Comparison of ENCODE assay signal across 9 mouse cellular contexts in the genomic region with DNA sequence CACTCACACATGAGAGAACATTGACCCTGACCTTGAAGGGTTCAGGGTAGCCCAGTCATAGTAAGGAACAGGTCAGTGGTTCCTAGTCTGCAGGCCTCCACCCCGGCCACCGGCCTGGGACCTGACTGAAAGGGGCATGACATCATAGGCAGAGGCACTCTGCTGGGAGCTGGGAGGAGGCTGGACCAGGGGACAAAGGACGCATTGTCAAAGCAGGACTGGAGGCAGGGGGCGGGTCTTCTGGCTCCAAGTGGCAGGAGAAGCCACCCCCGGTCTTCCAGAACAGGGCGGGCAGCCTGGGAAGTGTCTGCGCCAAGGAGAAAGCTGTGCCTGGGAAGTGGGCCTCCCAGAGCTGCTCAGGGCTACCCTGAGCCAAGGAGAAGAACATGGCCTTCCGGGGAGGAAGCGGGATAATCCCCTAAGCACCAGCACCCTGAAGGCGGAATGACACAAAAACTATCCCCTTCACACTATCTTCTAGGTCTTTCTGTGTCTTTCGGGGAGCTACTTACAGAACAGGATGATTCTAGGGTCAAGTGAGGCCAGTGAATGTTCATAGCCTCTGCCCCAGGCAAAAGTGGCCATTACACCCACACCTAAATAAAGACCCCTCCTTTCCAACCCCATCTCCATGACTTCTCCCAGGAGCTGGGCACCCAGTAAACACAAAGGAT. TPM values are rescaled to one million over a fixed set of nuclear protein-coding genes. Genes with fewer than 3 reads are reported as not detected.
DNase-seq lines count a peak whose midpoint lies in the region; ATAC-seq and TF ChIP-seq lines count a peak whose summit lies in the region.
"Had no signal": no experiment of that assay in that cellular context is flagged by ENCODE, and none has a peak within 500 bp of the region (broad histone marks: within the 10 kb centered on the region; RNA-seq: fewer than 3 reads in every experiment).

No protein-coding gene starts in this region.

- ATAC-seq in forebrain, embryonic 12.5 days (ENCODE audit: low FRiP score), result peak; percentile 79
- peak; percentile 92 for ATAC-seq in lung, postnatal 0 days
- ATAC-seq in granulocyte monocyte progenitor cell, adult 5-6 weeks (replicated peaks; ENCODE audit: poor library complexity, severe bottlenecking), result no peak

- peak overlapping the region; percentile 40 for H3K4me2 ChIP-seq in forebrain, embryonic 12.5 days
- no peak overlapping the region for H3K4me2 ChIP-seq in lung, postnatal 0 days (replicated peaks; ENCODE audit: low read depth, low read length)

- peak overlapping the region; percentile 45; the same call in 1 of the 2 replicates for H3K9ac ChIP-seq in forebrain, embryonic 12.5 days
- H3K9ac ChIP-seq in lung, postnatal 0 days (replicated peaks; ENCODE audit: low read depth), result no peak overlapping the region

- no peaks in the 10 kb centered on the region for H3K27me3 ChIP-seq in forebrain, embryonic 12.5 days
- no peaks in the 10 kb centered on the region for H3K27me3 ChIP-seq in lung, postnatal 0 days (replicated peaks; ENCODE audit: insufficient read depth, low read length)

- no peak for TF ChIP-seq EP300 in lung, postnatal 0 days (IDR thresholded peaks at IDR 0.05)

- no peak for TF ChIP-seq CTCF in gastrocnemius, adult 2 months (IDR thresholded peaks at IDR 0.05)
- no peak for TF ChIP-seq CTCF in lung, postnatal 0 days (IDR thresholded peaks at IDR 0.05)

- peak; percentile 69 for DNase-seq in gastrocnemius, adult 2 months
- no peak for DNase-seq in gastrocnemius, postnatal 36 days
- peak; percentile 85 for DNase-seq in heart, postnatal 4 days
- DNase-seq in layer of hippocampus, adult 9-11 months, result peak; percentile 88
- peak; percentile 94 for DNase-seq in lung, postnatal 0 days (ENCODE audit: low spot score)
- DNase-seq in right cerebral cortex, postnatal 25 days, result peak; percentile 55

- peak overlapping the region; percentile 65 for H3K27ac ChIP-seq in gastrocnemius, adult 2 months
- peak overlapping the region; percentile 95 for H3K27ac ChIP-seq in forebrain, embryonic 12.5 days
- H3K27ac ChIP-seq in lung, postnatal 0 days (ENCODE audit: low read length), result peak overlapping the region; percentile 81

- WGBS in forebrain, embryonic 12.5 days, result 5% methylated on average over 11 of the region's 11 CpGs
- WGBS in lung, postnatal 0 days, result 15% methylated on average over 11 of the region's 11 CpGs

- intact Hi-C loops in gastrocnemius, adult 2 months (cut with DNase I), result no loop called here
- intact Hi-C loops in gastrocnemius, postnatal 36 days (cut with DNase I), result no loop called here

- H3K36me3 ChIP-seq in forebrain, embryonic 12.5 days (replicated peaks), result no peaks in the 10 kb centered on the region
- H3K36me3 ChIP-seq in lung, postnatal 0 days (ENCODE audit: insufficient read depth, low read length), result no peaks in the 10 kb centered on the region
- H3K36me3 ChIP-seq: G1E had no signal

- peak overlapping the region; percentile 23; the same call in 1 of the 2 replicates for H3K4me3 ChIP-seq in gastrocnemius, adult 2 months
- 0 out of 2 replicates have a peak overlapping the region, but pooled peaks have one; percentile 0 for H3K4me3 ChIP-seq in forebrain, embryonic 12.5 days (replicated peaks)
- H3K4me3 ChIP-seq in lung, postnatal 0 days (ENCODE audit: low read depth, low read length), result no peak overlapping the region

- H3K9me3 ChIP-seq in forebrain, embryonic 12.5 days, result no peaks in the 10 kb centered on the region
- no peaks in the 10 kb centered on the region for H3K9me3 ChIP-seq in lung, postnatal 0 days (ENCODE audit: low read length)

- peaks cover 95% of the 10 kb centered on the region for H3K4me1 ChIP-seq in forebrain, embryonic 12.5 days
- H3K4me1 ChIP-seq in lung, postnatal 0 days (ENCODE audit: insufficient read depth, low read depth, low read length), result peaks cover 42% of the 10 kb centered on the region; the same call in 1 of the 2 replicates

RNA-seq across cellular contexts. Expression of a gene that starts 44.1 kb away (rescaled TPM):
- 100 to 1,000 TPM; 123 to 153 TPM for total RNA-seq in gastrocnemius, adult 2 months (2021)
- 100 to 1,000 TPM; 102 to 112 TPM for total RNA-seq in gastrocnemius, postnatal 36 days (2021)
- 26.0 and 27.0 TPM in 2 replicates for polyA plus RNA-seq in forebrain, embryonic 12.5 days (2016; fragmentation: Nextera tagmentation; extraction: Ambion mirVana)
- total RNA-seq in heart, postnatal 4 days (2021), result 100 to 1,000 TPM; 104 to 112 TPM
- polyA plus RNA-seq in lung, postnatal 0 days (2015; fragmentation: Nextera tagmentation; extraction: Ambion mirVana), result 20.2 and 23.9 TPM in 2 replicates
- total RNA-seq in granulocyte monocyte progenitor cell, adult 5-6 weeks (2014; fragmentation: Nextera tagmentation), result 47.9 and 77.4 TPM in 2 replicates
- total RNA-seq in granulocyte monocyte progenitor cell, adult 5-6 weeks (2017), result 5.3 and 11.8 TPM in 2 replicates
- total RNA-seq: G1E had no signal

Comparison
In these comparisons a context has a peak if more than half of its experiments do, and no peak if none do; other contexts are left out.
1. DNase-seq: peak in gastrocnemius, adult 2 months (single experiment), heart, postnatal 4 days (single experiment), layer of hippocampus, adult 9-11 months (single experiment), lung, postnatal 0 days (single experiment) and right cerebral cortex, postnatal 25 days (single experiment); none in gastrocnemius, postnatal 36 days (0 of 2).
2. Peak in every context shown above with its lines, with median percentiles within 50 percentile points of each other: H3K27ac ChIP-seq.